ENCODE assay signal across 8 mouse cellular contexts in the genomic region with DNA sequence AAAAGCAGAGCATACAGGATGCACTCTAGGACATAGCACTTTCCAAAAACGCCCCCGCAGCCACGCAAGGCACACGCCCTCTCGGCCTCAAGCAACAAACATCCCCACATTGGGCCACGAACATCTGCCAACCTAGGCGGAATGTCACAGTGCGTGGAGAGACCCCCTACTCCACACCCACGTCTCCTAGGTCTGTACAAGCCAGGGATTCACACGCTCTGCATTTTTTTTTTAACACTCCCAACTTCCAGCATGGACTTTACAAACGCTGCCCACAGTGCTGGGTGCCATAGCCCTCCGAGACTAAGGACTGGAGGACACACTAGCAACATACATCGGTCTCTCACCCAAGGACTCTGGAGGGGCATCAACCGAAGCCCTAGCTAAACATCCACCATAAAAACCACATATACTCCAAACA. TPM values are rescaled to one million over a fixed set of nuclear protein-coding genes. Genes with fewer than 3 reads are reported as not detected.
DNase-seq lines count a peak whose midpoint lies in the region; ATAC-seq and TF ChIP-seq lines count a peak whose summit lies in the region.

No protein-coding gene starts in this region.

- no peak for TF ChIP-seq POLR2A in MEL (IDR thresholded peaks at IDR 0.05; ENCODE audit: control insufficient read depth in 1 of 2, insufficient read depth in 1 of 2, low read depth in 1 of 2, low read length in 2 of 2, poor library complexity in 1 of 2)

- H3K79me2 ChIP-seq in MEL (ENCODE audit: control insufficient read depth, insufficient read depth, low read length, poor library complexity) = no peaks in the 10 kb centered on the region; the same call in 1 of the 2 replicates

- no peak for TF ChIP-seq CTCF in MEL (IDR thresholded peaks at IDR 0.05 in 2 of 3, conservative IDR thresholded peaks at IDR 0.05 in 1 of 3; ENCODE audit: control insufficient read depth in 1 of 3, insufficient read depth in 1 of 3, low read depth in 2 of 3, low read length in 3 of 3, poor library complexity in 1 of 3, severe bottlenecking in 1 of 3)

- 19% methylated on average over 14 of the region's 14 CpGs for WGBS in liver, embryonic 15.5 days (ENCODE audit: insufficient replicate concordance)

- no peaks in the 10 kb centered on the region for H3K9me3 ChIP-seq in MEL (replicated peaks; ENCODE audit: insufficient read depth, low read length)
- H3K9me3 ChIP-seq in liver, embryonic 15.5 days (replicated peaks) = no peaks in the 10 kb centered on the region

- H3K27me3 ChIP-seq in MEL (ENCODE audit: control insufficient read depth in 1 of 2, insufficient read depth in 2 of 2, low read length in 2 of 2) = peaks cover 12 to 21% of the 10 kb centered on the region in 2 experiments
- peaks cover 97% of the 10 kb centered on the region for H3K27me3 ChIP-seq in liver, embryonic 15.5 days

- DNase-seq in heart, adult 11 months = peak; percentile 98
- DNase-seq in heart, postnatal 25 days (ENCODE audit: low spot score) = no peak
- DNase-seq in MEL (ENCODE audit: low read depth, low spot score) = no peak
- DNase-seq in heart, postnatal 10 days = peak; percentile 41 to 55
- DNase-seq in frontal cortex, postnatal 25 days (ENCODE audit: low spot score in 2 of 2) = no peak
- no peak for DNase-seq in ovary, postnatal 10 days (ENCODE audit: low spot score)
- no peak for DNase-seq in frontal cortex, postnatal 36 days (ENCODE audit: low spot score in 2 of 2)

- TF ChIP-seq EP300 in MEL (IDR thresholded peaks at IDR 0.05; ENCODE audit: low read depth in 1 of 2, low read length in 2 of 2) = no peak

- peaks cover 5 to 28% of the 10 kb centered on the region in 2 experiments for H3K4me1 ChIP-seq in MEL (ENCODE audit: control insufficient read depth in 1 of 2, insufficient read depth in 2 of 2, low read length in 2 of 2)
- H3K4me1 ChIP-seq in liver, embryonic 15.5 days (replicated peaks) = peaks cover 48% of the 10 kb centered on the region

- H3K36me3 ChIP-seq in MEL (ENCODE audit: control insufficient read depth in 1 of 2, insufficient read depth in 2 of 2, low read length in 2 of 2) = peaks cover 0 to 7% of the 10 kb centered on the region in 2 experiments; a peak in 2 of 4 replicates
- H3K36me3 ChIP-seq in liver, embryonic 15.5 days (replicated peaks) = no peaks in the 10 kb centered on the region

- H3K4me2 ChIP-seq in liver, embryonic 15.5 days = peak overlapping the region; percentile 74

- no peak overlapping the region for H3K27ac ChIP-seq in MEL (ENCODE audit: control insufficient read depth, low read depth, low read length)
- peak overlapping the region; percentile 80 for H3K27ac ChIP-seq in liver, embryonic 15.5 days (replicated peaks)

- no peak for ATAC-seq in liver, embryonic 15.5 days (ENCODE audit: insufficient read depth)

- peak overlapping the region; percentile 67 to 79 for H3K4me3 ChIP-seq in MEL (ENCODE audit: control insufficient read depth in 1 of 2, insufficient read depth in 1 of 2, low read depth in 2 of 2, low read length in 2 of 2)
- H3K4me3 ChIP-seq in liver, embryonic 15.5 days (replicated peaks) = peak overlapping the region; percentile 56

- peak overlapping the region; percentile 63 for H3K9ac ChIP-seq in MEL (ENCODE audit: control insufficient read depth, low read depth, low read length, poor library complexity, severe bottlenecking)
- H3K9ac ChIP-seq in liver, embryonic 15.5 days = peak overlapping the region; percentile 33; the same call in 1 of the 2 replicates

- TF ChIP-seq RAD21 in MEL (IDR thresholded peaks at IDR 0.05; ENCODE audit: low read depth, low read length) = no peak

- intact Hi-C loops in heart, postnatal 25 days (cut with DNase I) = no loop called here
- intact Hi-C loops in heart, postnatal 10 days (cut with DNase I) = no loop called here

TF ChIP-seq in MEL, 35 proteins besides CTCF, POLR2A, EP300 and RAD21:
- TF ChIP-seq ZNF384 (IDR thresholded peaks at IDR 0.05; ENCODE audit: low read depth, low read length) = peak; percentile 45
- TF ChIP-seq MXI1 (IDR thresholded peaks at IDR 0.05; ENCODE audit: low read depth, low read length) = peak; percentile 64
- TF ChIP-seq TBP (IDR thresholded peaks at IDR 0.05; ENCODE audit: low read depth, low read length) = no peak
- TF ChIP-seq MAX (IDR thresholded peaks at IDR 0.05; ENCODE audit: low read length) = peak; percentile 56; the same call in 1 of the 2 replicates

RNA-seq across cellular contexts. Expression of gene Rarg, which starts 11.8 kb away (rescaled TPM):
- 10 to 100 TPM; 17.0 to 20.8 TPM for total RNA-seq in heart, postnatal 25 days (2021)
- 0.39 and 0.59 TPM in 2 replicates for total RNA-seq in MEL (2012; rRNA removed)
- 1 to 10 TPM in 1 of 2 experiments, not detected in 1; 5.8 TPM for polyA plus RNA-seq in MEL (2012; ENCODE audit: insufficient read depth in 1 of 2, insufficient read length in 2 of 2, low read depth in 1 of 2, low replicate concordance in 2 of 2, missing spikeins in 1 of 2)
- 10 to 100 TPM; 23.2 to 27.2 TPM for total RNA-seq in heart, postnatal 10 days (2021)
- 2.8 and 3.0 TPM in 2 replicates for polyA plus RNA-seq in liver, embryonic 15.5 days (2015; fragmentation: Nextera tagmentation; extraction: Ambion mirVana)

RNA-seq across cellular contexts. Expression of gene Itgb7, which starts 13.7 kb away (rescaled TPM):
- total RNA-seq in heart, postnatal 25 days (2021) = 1 to 10 TPM; 1.3 TPM
- total RNA-seq in MEL (2012; rRNA removed) = 7.4 TPM in 2 replicates
- polyA plus RNA-seq in MEL (2012; ENCODE audit: insufficient read depth in 1 of 2, insufficient read length in 2 of 2, low read depth in 1 of 2, low replicate concordance in 2 of 2, missing spikeins in 1 of 2) = 10 to 100 TPM in 1 of 2 experiments, not detected in 1; 15.2 TPM
- 1 to 10 TPM; 1.9 to 2.0 TPM for total RNA-seq in heart, postnatal 10 days (2021)
- 6.4 and 6.6 TPM in 2 replicates for polyA plus RNA-seq in liver, embryonic 15.5 days (2015; fragmentation: Nextera tagmentation; extraction: Ambion mirVana)

RNA-seq across cellular contexts. Expression of gene Gm9918, which starts 24.9 kb away (rescaled TPM):
- not detected for total RNA-seq in heart, postnatal 25 days (2021)
- not detected in 2 replicates for total RNA-seq in MEL (2012; rRNA removed)
- under 1 TPM in 1 of 2 experiments, not detected in 1; 0.04 TPM for polyA plus RNA-seq in MEL (2012; ENCODE audit: insufficient read depth in 1 of 2, insufficient read length in 2 of 2, low read depth in 1 of 2, low replicate concordance in 2 of 2, missing spikeins in 1 of 2)
- total RNA-seq in heart, postnatal 10 days (2021) = not detected
- not detected in 2 replicates for polyA plus RNA-seq in liver, embryonic 15.5 days (2015; fragmentation: Nextera tagmentation; extraction: Ambion mirVana)

RNA-seq across cellular contexts. Expression of gene Mfsd5, which starts 33.8 kb away (rescaled TPM):
- 10 to 100 TPM; 15.5 to 18.5 TPM for total RNA-seq in heart, postnatal 25 days (2021)
- 49.7 and 56.3 TPM in 2 replicates for total RNA-seq in MEL (2012; rRNA removed)
- 100 to 1,000 TPM in 1 of 2 experiments, 10 to 100 TPM in 1; 83.6 to 115 TPM for polyA plus RNA-seq in MEL (2012; ENCODE audit: insufficient read depth in 1 of 2, insufficient read length in 2 of 2, low read depth in 1 of 2, low replicate concordance in 2 of 2, missing spikeins in 1 of 2)
- 10 to 100 TPM; 20.6 to 23.8 TPM for total RNA-seq in heart, postnatal 10 days (2021)
- 24.9 and 25.6 TPM in 2 replicates for polyA plus RNA-seq in liver, embryonic 15.5 days (2015; fragmentation: Nextera tagmentation; extraction: Ambion mirVana)

RNA-seq across cellular contexts. Expression of gene Csad, which starts 40.9 kb away (rescaled TPM):
- 10 to 100 TPM; 15.7 to 16.3 TPM for total RNA-seq in heart, postnatal 25 days (2021)
- total RNA-seq in MEL (2012; rRNA removed) = 4.1 and 5.3 TPM in 2 replicates
- polyA plus RNA-seq in MEL (2012; ENCODE audit: insufficient read depth in 1 of 2, insufficient read length in 2 of 2, low read depth in 1 of 2, low replicate concordance in 2 of 2, missing spikeins in 1 of 2) = 10 to 100 TPM in 1 of 2 experiments, not detected in 1; 10.5 TPM
- 10 to 100 TPM; 25.6 to 33.8 TPM for total RNA-seq in heart, postnatal 10 days (2021)
- polyA plus RNA-seq in liver, embryonic 15.5 days (2015; fragmentation: Nextera tagmentation; extraction: Ambion mirVana) = 40.5 and 56.5 TPM in 2 replicates

Comparison
In these comparisons a context has a peak if more than half of its experiments do, and no peak if none do; other contexts are left out.
1. DNase-seq: peak in heart, adult 11 months (single experiment) and heart, postnatal 10 days (2 of 2); none in heart, postnatal 25 days (single experiment), MEL (single experiment), frontal cortex, postnatal 25 days (0 of 2), ovary, postnatal 10 days (single experiment) and frontal cortex, postnatal 36 days (0 of 2).
2. RNA of gene Rarg, which starts 11.8 kb away (total RNA-seq): 23.2 to 27.2 TPM in heart, postnatal 10 days and 17.0 to 20.8 TPM in heart, postnatal 25 days; 0.39 to 0.59 TPM in MEL; every median in the first group is over 10 times any median in the second.